Mouse (Mus musculus): ENCODE measurements around the gene Diexf.

- TF ChIP-seq CTCF (IDR thresholded peaks at IDR 0.05; ENCODE audit: low read depth), result no peak
- no peak for TF ChIP-seq EP300 (IDR thresholded peaks at IDR 0.05; ENCODE audit: low read depth)
Observed at GRCm38 (mm10) chr1:193152872-193153271, 22.8 kb upstream of the Diexf start, which contains the start of gene Irf6.

All from liver, embryonic 14.5 days (tissue).